Mouse (Mus musculus): ENCODE measurements around the gene Apof.

GRCm38 (mm10) chr10:128259946-128260345 is 8.5 kb upstream of the Apof start:
- no peak for TF ChIP-seq MYOG (IDR thresholded peaks at IDR 0.05; ENCODE audit: control insufficient read depth, extremely low read depth, insufficient read length)
- no peak for TF ChIP-seq CTCF (IDR thresholded peaks at IDR 0.05; ENCODE audit: control insufficient read depth, insufficient read depth, insufficient read length)
- no peak for TF ChIP-seq USF1 (IDR thresholded peaks at IDR 0.05; ENCODE audit: low read depth)
- no peak for TF ChIP-seq CEBPB (IDR thresholded peaks at IDR 0.05; ENCODE audit: low read depth)
- TF ChIP-seq MYOD1 (IDR thresholded peaks at IDR 0.05; ENCODE audit: control insufficient read depth, insufficient read length, low read depth), result no peak
